Mouse (Mus musculus): Measurements from ENCODE around the gene Tgfbr3. TPM values are rescaled to one million over a fixed set of nuclear protein-coding genes. Genes with fewer than 3 reads are reported as not detected.
A peak's percentile ranks its signal among the peaks of the same experiment; 100 is the strongest.

Tgfbr3 gene
- polyA plus RNA-seq, 1 experiment from 2014 or later: 14.9 TPM

- H3K4me2 ChIP-seq (ENCODE audit: low read depth, low read length): no peak overlapping the region
- ATAC-seq: no peak
- H3K27me3 ChIP-seq (replicated peaks; ENCODE audit: control insufficient read depth, insufficient read depth, low read length): no peaks in the 10 kb centered on the region
- no peak overlapping the region for H3K4me3 ChIP-seq (ENCODE audit: low read length)
- peaks cover 9% of the 10 kb centered on the region for H3K4me1 ChIP-seq (ENCODE audit: control insufficient read depth, insufficient read depth, low read length)
- 90% methylated on average over 3 of the region's 3 CpGs for WGBS
- H3K36me3 ChIP-seq (ENCODE audit: control insufficient read depth, insufficient read depth, low read length): no peaks in the 10 kb centered on the region
- no peak overlapping the region for H3K27ac ChIP-seq (ENCODE audit: low read length)
- no peaks in the 10 kb centered on the region for H3K9me3 ChIP-seq (ENCODE audit: control insufficient read depth, low read length)
- H3K9ac ChIP-seq (ENCODE audit: low read depth, low read length): no peak overlapping the region
Observed at GRCm38 (mm10) chr5:107099634-107100033, 189.8 kb downstream of the Tgfbr3 start.

DNA sequence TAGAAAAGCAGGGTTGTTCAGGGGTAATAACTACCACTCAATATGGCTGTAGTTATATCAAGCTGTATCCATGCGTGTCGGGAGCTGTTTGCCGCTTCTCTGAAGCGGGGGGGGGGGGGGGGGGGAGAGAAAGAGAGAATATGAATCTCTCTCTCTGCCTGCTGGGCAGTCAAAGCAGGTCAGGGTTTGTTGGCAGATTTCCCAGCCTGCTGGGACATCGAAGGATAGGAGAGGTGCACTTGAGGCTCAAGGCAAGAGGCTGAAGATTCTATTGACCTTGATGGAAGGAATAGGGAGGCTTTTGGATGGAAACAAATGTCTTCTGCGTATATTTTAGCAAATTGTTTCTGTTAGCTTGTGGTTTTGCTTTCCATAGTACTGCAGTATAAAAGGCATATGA lies 190.4 kb downstream of the Tgfbr3 start:
- Histone ChIP-seq H3K4me1 (ENCODE audit: control insufficient read depth, insufficient read depth, low read length) (peaks cover 12% of the 10 kb centered on the region), H3K4me2 (ENCODE audit: low read depth, low read length) (no peak overlapping the region), H3K4me3 (ENCODE audit: low read length) (no peak overlapping the region), H3K9ac (ENCODE audit: low read depth, low read length) (no peak overlapping the region), H3K27ac (ENCODE audit: low read length) (no peak overlapping the region), H3K9me3 (ENCODE audit: control insufficient read depth, low read length) (no peaks in the 10 kb centered on the region), H3K27me3 (replicated peaks; ENCODE audit: control insufficient read depth, insufficient read depth, low read length) (no peaks in the 10 kb centered on the region), H3K36me3 (ENCODE audit: control insufficient read depth, insufficient read depth, low read length) (no peaks in the 10 kb centered on the region)
- no peak for ATAC-seq
- WGBS: 42% methylated on average over 6 of the region's 6 CpGs

DNA sequence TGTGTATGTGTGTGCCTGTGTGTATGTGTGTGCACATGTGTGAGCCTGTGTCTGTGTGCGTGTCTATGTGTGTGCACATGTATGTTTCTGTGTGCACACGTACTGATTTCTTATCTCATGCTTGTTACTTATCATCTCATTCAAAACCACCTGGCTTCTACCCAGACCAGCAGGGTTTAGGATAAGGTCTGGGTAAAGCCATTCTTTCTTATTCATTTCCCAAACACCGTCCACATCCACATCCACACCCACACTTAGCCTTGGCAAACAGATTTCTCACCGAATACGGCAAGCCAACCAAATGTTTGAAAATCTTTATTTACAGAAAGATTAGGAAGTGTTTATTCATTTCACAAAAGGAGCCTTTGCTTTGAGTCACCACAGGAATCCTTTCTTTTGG lies 191.4 kb downstream of the Tgfbr3 start:
- Histone ChIP-seq H3K4me2 (ENCODE audit: low read depth, low read length) (no peak overlapping the region), H3K4me3 (ENCODE audit: low read length) (no peak overlapping the region), H3K4me1 (ENCODE audit: control insufficient read depth, insufficient read depth, low read length) (peaks cover 12% of the 10 kb centered on the region), H3K27me3 (replicated peaks; ENCODE audit: control insufficient read depth, insufficient read depth, low read length) (no peaks in the 10 kb centered on the region), H3K27ac (ENCODE audit: low read length) (no peak overlapping the region), H3K9ac (ENCODE audit: low read depth, low read length) (no peak overlapping the region), H3K36me3 (ENCODE audit: control insufficient read depth, insufficient read depth, low read length) (no peaks in the 10 kb centered on the region), H3K9me3 (ENCODE audit: control insufficient read depth, low read length) (no peaks in the 10 kb centered on the region)
- no peak for ATAC-seq
- 43% methylated on average over 5 of the region's 5 CpGs for WGBS

DNA sequence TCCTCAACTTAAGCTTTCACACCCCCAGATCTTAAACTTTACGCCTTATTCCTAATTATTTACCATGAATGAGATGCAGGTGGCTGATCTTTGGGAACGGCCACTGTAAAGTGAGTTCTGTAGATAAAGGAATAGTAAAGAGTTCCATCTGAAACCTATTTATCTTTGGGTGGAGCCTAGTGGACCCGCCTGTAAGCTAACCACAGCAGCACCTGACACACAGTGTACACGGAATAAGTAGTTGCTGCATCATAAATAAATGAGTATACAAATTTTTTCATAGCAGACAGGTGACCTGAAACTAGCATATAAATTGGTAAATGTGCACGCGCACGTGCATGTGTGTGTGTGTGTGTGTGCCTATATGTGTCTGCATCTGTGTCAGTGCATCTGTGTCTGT lies 192.1 kb downstream of the Tgfbr3 start:
- H3K27me3 ChIP-seq (replicated peaks; ENCODE audit: control insufficient read depth, insufficient read depth, low read length): no peaks in the 10 kb centered on the region
- H3K27ac ChIP-seq (ENCODE audit: low read length): no peak overlapping the region
- WGBS: 69% methylated on average over 7 of the region's 7 CpGs
- H3K4me2 ChIP-seq (ENCODE audit: low read depth, low read length): no peak overlapping the region
- no peaks in the 10 kb centered on the region for H3K9me3 ChIP-seq (ENCODE audit: control insufficient read depth, low read length)
- peaks cover 12% of the 10 kb centered on the region for H3K4me1 ChIP-seq (ENCODE audit: control insufficient read depth, insufficient read depth, low read length)
- H3K4me3 ChIP-seq (ENCODE audit: low read length): no peak overlapping the region
- no peak overlapping the region for H3K9ac ChIP-seq (ENCODE audit: low read depth, low read length)
- ATAC-seq: no peak
- H3K36me3 ChIP-seq (ENCODE audit: control insufficient read depth, insufficient read depth, low read length): no peaks in the 10 kb centered on the region

GRCm38 (mm10) chr5:107094233-107094632 lies 195.2 kb downstream of the Tgfbr3 start:
- peak; percentile 51; the same call in 1 of the 2 replicates for ATAC-seq

GRCm38 (mm10) chr5:107093253-107093652 lies 196.2 kb downstream of the Tgfbr3 start:
- Histone ChIP-seq H3K9me3 (ENCODE audit: control insufficient read depth, low read length) (no peaks in the 10 kb centered on the region), H3K27ac (ENCODE audit: low read length) (no peak overlapping the region), H3K36me3 (ENCODE audit: control insufficient read depth, insufficient read depth, low read length) (no peaks in the 10 kb centered on the region), H3K4me1 (ENCODE audit: control insufficient read depth, insufficient read depth, low read length) (peaks cover 12% of the 10 kb centered on the region), H3K4me3 (ENCODE audit: low read length) (no peak overlapping the region), H3K4me2 (ENCODE audit: low read depth, low read length) (no peak overlapping the region), H3K27me3 (replicated peaks; ENCODE audit: control insufficient read depth, insufficient read depth, low read length) (no peaks in the 10 kb centered on the region), H3K9ac (ENCODE audit: low read depth, low read length) (no peak overlapping the region)
- 80% methylated on average over 3 of the region's 3 CpGs for WGBS
- no peak for ATAC-seq

More at GRCm38 (mm10) chr5:107094233-107094632, 195.2 kb downstream of the Tgfbr3 start:
- Histone ChIP-seq H3K4me3 (ENCODE audit: low read length) (no peak overlapping the region), H3K4me1 (ENCODE audit: control insufficient read depth, insufficient read depth, low read length) (peaks cover 9% of the 10 kb centered on the region), H3K4me2 (ENCODE audit: low read depth, low read length) (no peak overlapping the region), H3K36me3 (ENCODE audit: control insufficient read depth, insufficient read depth, low read length) (no peaks in the 10 kb centered on the region), H3K9me3 (ENCODE audit: control insufficient read depth, low read length) (no peaks in the 10 kb centered on the region), H3K27me3 (replicated peaks; ENCODE audit: control insufficient read depth, insufficient read depth, low read length) (no peaks in the 10 kb centered on the region), H3K27ac (ENCODE audit: low read length) (no peak overlapping the region), H3K9ac (ENCODE audit: low read depth, low read length) (no peak overlapping the region)
- 34% methylated on average over 5 of the region's 5 CpGs for WGBS

DNA sequence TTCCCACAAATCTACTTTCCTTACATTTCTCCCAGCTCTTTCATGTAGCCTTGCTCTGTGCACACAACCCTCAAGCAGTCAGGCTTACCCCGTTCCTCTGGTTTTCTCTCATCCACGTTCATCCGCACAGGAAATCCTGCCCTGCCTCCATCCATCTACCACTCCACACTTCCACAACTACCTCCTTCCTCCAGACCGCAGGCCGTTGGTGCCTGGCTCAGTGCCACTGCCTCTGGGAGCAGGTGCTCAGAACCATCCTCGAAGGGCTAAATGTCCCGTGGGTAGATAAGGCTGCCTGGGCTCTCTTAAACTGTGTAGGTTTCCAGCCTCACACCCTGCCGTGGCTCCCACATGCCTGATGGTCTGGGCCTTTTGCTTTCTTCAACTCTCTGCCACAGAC lies 197.3 kb downstream of the Tgfbr3 start:
- H3K4me1 ChIP-seq (ENCODE audit: control insufficient read depth, insufficient read depth, low read length): peaks cover 17% of the 10 kb centered on the region
- no peak for ATAC-seq
- H3K27ac ChIP-seq (ENCODE audit: low read length): no peak overlapping the region
- H3K27me3 ChIP-seq (replicated peaks; ENCODE audit: control insufficient read depth, insufficient read depth, low read length): no peaks in the 10 kb centered on the region
- H3K36me3 ChIP-seq (ENCODE audit: control insufficient read depth, insufficient read depth, low read length): no peaks in the 10 kb centered on the region
- WGBS: 58% methylated on average over 8 of the region's 8 CpGs
- no peaks in the 10 kb centered on the region for H3K9me3 ChIP-seq (ENCODE audit: control insufficient read depth, low read length)
- no peak overlapping the region for H3K9ac ChIP-seq (ENCODE audit: low read depth, low read length)
- H3K4me3 ChIP-seq (ENCODE audit: low read length): no peak overlapping the region
- no peak overlapping the region for H3K4me2 ChIP-seq (ENCODE audit: low read depth, low read length)

DNA sequence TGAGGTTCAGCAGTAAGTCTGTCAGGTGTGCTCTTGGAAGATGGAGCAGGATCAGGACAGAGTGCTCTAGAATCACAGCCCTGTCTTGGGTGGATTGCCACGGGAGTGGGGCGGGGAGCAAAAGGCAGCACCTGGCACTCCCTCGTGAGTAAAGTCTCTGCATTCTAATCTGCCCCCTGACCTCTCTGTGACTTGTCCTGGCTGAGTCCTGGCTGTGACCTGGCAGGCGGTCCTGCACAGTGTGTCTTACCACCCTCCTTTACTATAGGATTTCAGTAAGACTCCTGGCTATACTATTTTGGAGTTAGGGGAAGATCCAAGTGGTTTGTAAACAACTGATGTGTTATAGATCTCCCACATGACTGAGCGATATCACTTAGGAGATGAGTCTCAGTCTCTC lies 199.5 kb downstream of the Tgfbr3 start:
- no peak for ATAC-seq
- no peak overlapping the region for H3K4me3 ChIP-seq (ENCODE audit: low read length)
- H3K9ac ChIP-seq (ENCODE audit: low read depth, low read length): no peak overlapping the region
- H3K9me3 ChIP-seq (ENCODE audit: control insufficient read depth, low read length): no peaks in the 10 kb centered on the region
- H3K36me3 ChIP-seq (ENCODE audit: control insufficient read depth, insufficient read depth, low read length): no peaks in the 10 kb centered on the region
- 50% methylated on average over 5 of the region's 5 CpGs for WGBS
- no peak overlapping the region for H3K27ac ChIP-seq (ENCODE audit: low read length)
- H3K27me3 ChIP-seq (replicated peaks; ENCODE audit: control insufficient read depth, insufficient read depth, low read length): no peaks in the 10 kb centered on the region
- H3K4me1 ChIP-seq (ENCODE audit: control insufficient read depth, insufficient read depth, low read length): peaks cover 20% of the 10 kb centered on the region
- H3K4me2 ChIP-seq (ENCODE audit: low read depth, low read length): no peak overlapping the region

GRCm38 (mm10) chr5:107087829-107088808 lies 201.3 kb downstream of the Tgfbr3 start:
- Histone ChIP-seq H3K36me3 (ENCODE audit: control insufficient read depth, insufficient read depth, low read length) (no peaks in the 10 kb centered on the region), H3K9ac (ENCODE audit: low read depth, low read length) (peak overlapping the region; percentile 17), H3K4me3 (ENCODE audit: low read length) (peak overlapping the region; percentile 5; the same call in 1 of the 2 replicates), H3K9me3 (ENCODE audit: control insufficient read depth, low read length) (no peaks in the 10 kb centered on the region), H3K4me2 (ENCODE audit: low read depth, low read length) (peak overlapping the region; percentile 45), H3K4me1 (ENCODE audit: control insufficient read depth, insufficient read depth, low read length) (peaks cover 17% of the 10 kb centered on the region), H3K27ac (ENCODE audit: low read length) (peak overlapping the region; percentile 83), H3K27me3 (replicated peaks; ENCODE audit: control insufficient read depth, insufficient read depth, low read length) (no peaks in the 10 kb centered on the region)
- 17% methylated on average over 12 of the region's 12 CpGs for WGBS
- ATAC-seq: peak; percentile 84
